Mouse (Mus musculus) MEL (cell line): Measurements from ENCODE around the gene Rnase10. TPM values are rescaled to one million over a fixed set of nuclear protein-coding genes. Genes with fewer than 3 reads are reported as not detected.

Experiments used
- DNase-seq: peaks from one replicate; pipeline ENCODE4 v3.0.0; 2011; ENCODE audit warnings: low read depth, low spot score
- H3K27ac ChIP-seq: 2 replicates; pipeline ENCODE4 v1.5.1; 2012; ENCODE audit warnings: low read depth, mild to moderate bottlenecking, control low read depth, low read length, moderate library complexity; ENCODE audit not compliant: control insufficient read depth
- H3K27me3 ChIP-seq, 2 experiments: fragments of 150-350 bp in 1 of 2; sonication (generic) in 1 of 2; 2 replicates each; pipeline ENCODE4 v1.6.1; 2012; ENCODE audit warnings: low read length in 2 of 2, mild to moderate bottlenecking in 2 of 2, improper control_type of control experiment in 1 of 2, moderate library complexity in 1 of 2; ENCODE audit not compliant: insufficient read depth in 2 of 2, control insufficient read depth in 1 of 2
- H3K36me3 ChIP-seq, 2 experiments: 2 replicates each; pipeline ENCODE4 v1.6.1; 2012 to 2014; ENCODE audit warnings: low read length in 2 of 2, improper control_type of control experiment in 1 of 2, inconsistent platforms in 1 of 2, mild to moderate bottlenecking in 1 of 2; ENCODE audit not compliant: insufficient read depth in 2 of 2, control insufficient read depth in 1 of 2
- H3K4me1 ChIP-seq, 2 experiments: fragments of 150-350 bp in 1 of 2; sonication (generic) in 1 of 2; 2 replicates each; pipeline ENCODE4 v1.6.1; 2012; ENCODE audit warnings: low read length in 2 of 2, improper control_type of control experiment in 1 of 2, mild to moderate bottlenecking in 1 of 2; ENCODE audit not compliant: insufficient read depth in 2 of 2, control insufficient read depth in 1 of 2
- H3K4me3 ChIP-seq, 2 experiments: fragments of 150-350 bp in 1 of 2; sonication (generic) in 1 of 2; 2 replicates each; pipeline ENCODE4 v1.5.1; 2012; ENCODE audit warnings: low read depth in 2 of 2, low read length in 2 of 2, mild to moderate bottlenecking in 2 of 2, moderate library complexity in 2 of 2, control low read depth in 1 of 2, improper control_type of control experiment in 1 of 2; ENCODE audit not compliant: control insufficient read depth in 1 of 2, insufficient read depth in 1 of 2
- H3K79me2 ChIP-seq: 2 replicates; pipeline ENCODE4 v1.6.1; 2012; ENCODE audit warnings: mild to moderate bottlenecking, low read length, moderate library complexity; ENCODE audit not compliant: control insufficient read depth, poor library complexity, insufficient read depth
- H3K9ac ChIP-seq: 2 replicates; pipeline ENCODE4 v1.6.1; 2012; ENCODE audit warnings: low read depth, mild to moderate bottlenecking, control low read depth, low read length, moderate library complexity; ENCODE audit not compliant: control insufficient read depth, poor library complexity, severe bottlenecking
- H3K9me3 ChIP-seq: fragments of 150-350 bp; sonication (generic); replicated peaks from 2 replicates; pipeline ENCODE4 v1.6.1; 2012; ENCODE audit warnings: mild to moderate bottlenecking, low read length, improper control_type of control experiment, moderate library complexity; ENCODE audit not compliant: insufficient read depth
- BHLHE40 ChIP-seq: IDR thresholded peaks from 2 replicates; pipeline ENCODE4 v1.6.1; 2012; ENCODE audit warnings: low read depth, mild to moderate bottlenecking, inconsistent platforms, low read length, improper control_type of control experiment, borderline replicate concordance
- CHD1 ChIP-seq: IDR thresholded peaks from 2 replicates; pipeline ENCODE4 v1.6.1; 2012; ENCODE audit warnings: low read depth, mild to moderate bottlenecking, inconsistent platforms, low read length, improper control_type of control experiment
- CTCF ChIP-seq, 3 experiments: IDR thresholded peaks in 2 of 3; conservative IDR thresholded peaks in 1 of 3; 2 replicates each; pipeline ENCODE4 v1.5.1; 2011 to 2012; ENCODE audit warnings: low read length in 3 of 3, low read depth in 2 of 3, mild to moderate bottlenecking in 2 of 3, improper control_type of control experiment in 1 of 3, inconsistent platforms in 1 of 3, mixed read lengths in 1 of 3, moderate library complexity in 1 of 3; ENCODE audit not compliant: control insufficient read depth in 1 of 3, insufficient read depth in 1 of 3, poor library complexity in 1 of 3, severe bottlenecking in 1 of 3
- ELF1 ChIP-seq: IDR thresholded peaks from 2 replicates; pipeline ENCODE4 v1.6.1; 2014; ENCODE audit warnings: low read depth, mild to moderate bottlenecking, inconsistent platforms, low read length, improper control_type of control experiment, moderate library complexity
- EP300 ChIP-seq, 2 experiments: IDR thresholded peaks; 2 replicates each; pipeline ENCODE4 v1.6.1; 2011; ENCODE audit warnings: improper control_type of control experiment in 2 of 2, low read length in 2 of 2, low read depth in 1 of 2, mild to moderate bottlenecking in 1 of 2
- ETS1 ChIP-seq: IDR thresholded peaks from 2 replicates; pipeline ENCODE4 v1.6.1; 2012; ENCODE audit warnings: low read depth, mild to moderate bottlenecking, inconsistent platforms, low read length, improper control_type of control experiment, moderate library complexity
- GABPA ChIP-seq: IDR thresholded peaks from 2 replicates; pipeline ENCODE4 v1.6.1; 2012; ENCODE audit warnings: low read depth, mild to moderate bottlenecking, inconsistent platforms, low read length, improper control_type of control experiment, moderate library complexity
- GATA1 ChIP-seq: IDR thresholded peaks from 2 replicates; pipeline ENCODE4 v1.6.1; 2011; ENCODE audit warnings: low read depth, low read length, improper control_type of control experiment
- KAT2A ChIP-seq: conservative IDR thresholded peaks from 2 replicates; pipeline ENCODE4 v1.6.1; 2012; ENCODE audit warnings: low read depth, low read length, improper control_type of control experiment, inconsistent platforms
- MAFK ChIP-seq: IDR thresholded peaks from 2 replicates; pipeline ENCODE4 v1.6.1; 2011; ENCODE audit warnings: low read depth, mild to moderate bottlenecking, low read length, improper control_type of control experiment, borderline replicate concordance
- MAZ ChIP-seq: IDR thresholded peaks from 2 replicates; pipeline ENCODE4 v1.6.1; 2012; ENCODE audit warnings: low read depth, mild to moderate bottlenecking, inconsistent platforms, low read length, improper control_type of control experiment
- MXI1 ChIP-seq: IDR thresholded peaks from 2 replicates; pipeline ENCODE4 v1.6.1; 2011; ENCODE audit warnings: mild to moderate bottlenecking, low read depth, low read length, improper control_type of control experiment
- MYB ChIP-seq: IDR thresholded peaks from 2 replicates; pipeline ENCODE4 v1.6.1; 2011; ENCODE audit warnings: mild to moderate bottlenecking, low read depth, low read length, improper control_type of control experiment
- MYC ChIP-seq: IDR thresholded peaks from 2 replicates; pipeline ENCODE4 v1.6.1; 2011; ENCODE audit warnings: low read depth, mild to moderate bottlenecking, low read length, improper control_type of control experiment, moderate library complexity
- POLR2A ChIP-seq, 2 experiments: IDR thresholded peaks; 2 replicates each; pipeline ENCODE4 v1.6.1; 2011 to 2012; ENCODE audit warnings: low read length in 2 of 2, mild to moderate bottlenecking in 2 of 2, control low read depth in 1 of 2, improper control_type of control experiment in 1 of 2, low read depth in 1 of 2, moderate library complexity in 1 of 2; ENCODE audit not compliant: control insufficient read depth in 1 of 2, insufficient read depth in 1 of 2, poor library complexity in 1 of 2
- POLR2AphosphoS2 ChIP-seq: IDR thresholded peaks from 2 replicates; pipeline ENCODE4 v1.6.1; 2011; ENCODE audit warnings: low read length, improper control_type of control experiment
- POLR2AphosphoS5 ChIP-seq: IDR thresholded peaks from 2 replicates; pipeline ENCODE4 v1.6.1; 2012; ENCODE audit warnings: low read depth, borderline replicate concordance, mild to moderate bottlenecking, inconsistent platforms, low read length, moderate library complexity, mixed read lengths
- RAD21 ChIP-seq: IDR thresholded peaks from 2 replicates; pipeline ENCODE4 v1.6.1; 2011; ENCODE audit warnings: mild to moderate bottlenecking, low read depth, low read length, improper control_type of control experiment
- SIN3A ChIP-seq: IDR thresholded peaks from 2 replicates; pipeline ENCODE4 v1.6.1; 2012; ENCODE audit warnings: low read length, improper control_type of control experiment, inconsistent platforms
- SMC3 ChIP-seq: IDR thresholded peaks from 2 replicates; pipeline ENCODE4 v1.6.1; 2011; ENCODE audit warnings: low read depth, low read length, improper control_type of control experiment
- TAL1 ChIP-seq: IDR thresholded peaks from 2 replicates; pipeline ENCODE4 v1.6.1; 2012; ENCODE audit warnings: mild to moderate bottlenecking, inconsistent platforms, low read length, moderate library complexity, mixed read lengths
- TBP ChIP-seq: IDR thresholded peaks from 2 replicates; pipeline ENCODE4 v1.8.0; 2011; ENCODE audit warnings: low read depth, low read length, improper control_type of control experiment
- TCF12 ChIP-seq: IDR thresholded peaks from 2 replicates; pipeline ENCODE4 v1.6.1; 2014; ENCODE audit warnings: low read depth, mild to moderate bottlenecking, inconsistent platforms, low read length, improper control_type of control experiment, moderate library complexity
- UBTF ChIP-seq: IDR thresholded peaks from 2 replicates; pipeline ENCODE4 v1.6.1; 2012; ENCODE audit warnings: low read depth, mild to moderate bottlenecking, inconsistent platforms, low read length, improper control_type of control experiment, moderate library complexity, borderline replicate concordance; ENCODE audit not compliant: insufficient read depth
- USF1 ChIP-seq: IDR thresholded peaks from 2 replicates; pipeline ENCODE4 v1.6.1; 2014; ENCODE audit warnings: low read depth, mild to moderate bottlenecking, inconsistent platforms, low read length, improper control_type of control experiment, moderate library complexity
- USF2 ChIP-seq, 2 experiments: IDR thresholded peaks; 2 replicates each; pipeline ENCODE4 v1.6.1; 2011 to 2012; ENCODE audit warnings: improper control_type of control experiment in 2 of 2, low read length in 2 of 2, borderline replicate concordance in 1 of 2, inconsistent platforms in 1 of 2, low read depth in 1 of 2, mild to moderate bottlenecking in 1 of 2; ENCODE audit not compliant: insufficient read depth in 1 of 2
- ZC3H11A ChIP-seq: IDR thresholded peaks from 2 replicates; pipeline ENCODE4 v1.6.1; 2012; ENCODE audit warnings: low read depth, mild to moderate bottlenecking, inconsistent platforms, low read length, improper control_type of control experiment
- ZKSCAN1 ChIP-seq: IDR thresholded peaks from 2 replicates; pipeline ENCODE4 v1.6.1; 2012; ENCODE audit warnings: low read depth, mild to moderate bottlenecking, inconsistent platforms, low read length, improper control_type of control experiment, moderate library complexity
- ZMIZ1 ChIP-seq: IDR thresholded peaks from 2 replicates; pipeline ENCODE4 v1.6.1; 2012; ENCODE audit warnings: low read depth, mild to moderate bottlenecking, inconsistent platforms, low read length, improper control_type of control experiment, moderate library complexity
- polyA plus RNA-seq, 2 experiments: library from polyadenylated mRNA; stranded (reverse) in 1 of 2; unstranded in 1 of 2; fragments of >175 nt in 1 of 2; fragments of >200 nt in 1 of 2; gene quantifications; 2 replicates each; pipeline versions ENCODE4 v1.2.1 to v1.2.4; 2012; ENCODE audit warnings: low replicate concordance in 2 of 2, low read depth in 1 of 2; ENCODE audit not compliant: insufficient read length in 2 of 2, insufficient read depth in 1 of 2, missing spikeins in 1 of 2
- total RNA-seq: library from RNA; depleted of rRNA; stranded (reverse); fragments of 300-350 nt; gene quantifications from 2 replicates; pipeline ENCODE4 v1.2.3, GENCODE M21; 2012

The Rnase10 gene
- total and polyA plus RNA-seq, 3 experiments, result not detected

DNA sequence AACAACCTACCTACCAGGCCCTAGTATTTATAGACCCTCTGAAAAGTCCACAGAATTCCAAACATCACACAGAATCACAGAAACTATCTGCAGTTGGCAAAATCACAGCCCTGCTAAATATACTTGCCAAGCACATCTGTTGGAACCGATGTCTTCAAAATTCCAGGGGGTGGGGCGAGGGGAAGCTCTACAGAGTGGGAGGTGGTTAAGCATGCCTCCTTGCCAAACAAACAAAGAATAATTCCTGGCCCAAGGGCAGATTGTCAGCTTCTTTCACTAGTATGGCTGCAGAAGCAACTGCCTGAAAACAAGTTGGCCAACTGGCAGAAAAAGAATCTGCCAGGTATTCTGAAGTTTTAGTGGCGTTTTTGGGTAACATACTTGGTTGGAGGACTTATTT is 9.7 kb downstream of the Rnase10 start:
- Histone ChIP-seq H3K9ac (no peak overlapping the region), H3K27ac (no peak overlapping the region), H3K36me3 (no peaks in the 10 kb centered on the region), H3K9me3 (no peaks in the 10 kb centered on the region), H3K27me3 (no peaks in the 10 kb centered on the region), H3K4me1 (no peaks in the 10 kb centered on the region), H3K79me2 (no peaks in the 10 kb centered on the region), H3K4me3 (no peak overlapping the region)
- DNase-seq, result no peak
- TF ChIP-seq MAZ (no peak), ELF1 (no peak), SIN3A (no peak), CHD1 (no peak), GABPA (no peak), POLR2AphosphoS2 (no peak), TAL1 (no peak), TCF12 (no peak), UBTF (no peak), MYB (no peak), POLR2AphosphoS5 (no peak), ZKSCAN1 (no peak), USF2 (IDR thresholded peaks at IDR 0.05; ENCODE audit: borderline replicate concordance in 1 of 2, insufficient read depth in 1 of 2, low read depth in 1 of 2, low read length in 2 of 2) (no peak), MAFK (no peak), POLR2A (IDR thresholded peaks at IDR 0.05; ENCODE audit: control insufficient read depth in 1 of 2, insufficient read depth in 1 of 2, low read depth in 1 of 2, low read length in 2 of 2, poor library complexity in 1 of 2) (no peak), EP300 (IDR thresholded peaks at IDR 0.05; ENCODE audit: low read depth in 1 of 2, low read length in 2 of 2) (no peak)

DNA sequence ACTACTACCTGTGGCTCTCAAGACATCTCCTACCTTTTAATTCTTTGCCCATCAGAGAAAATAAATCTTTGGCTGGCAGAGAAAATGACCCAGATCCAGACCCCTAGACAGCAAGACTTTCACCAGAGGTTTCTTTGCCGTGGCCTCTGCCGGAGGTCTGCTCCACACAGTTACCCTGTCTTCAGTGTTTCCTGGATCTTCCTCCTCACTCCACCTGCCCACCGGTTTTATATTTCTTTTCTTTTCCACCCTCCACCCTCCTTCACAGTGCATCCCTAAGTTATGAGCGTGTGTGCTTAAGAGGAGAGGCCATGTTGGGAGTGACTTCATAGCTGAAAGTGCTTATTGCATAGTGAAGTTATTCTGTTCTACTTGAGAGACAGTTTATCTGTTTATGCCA is 15.9 kb downstream of the Rnase10 start:
- H3K27me3 ChIP-seq, result no peaks in the 10 kb centered on the region
- no peak for TF ChIP-seq USF1
- no peak for TF ChIP-seq ZKSCAN1
- TF ChIP-seq SMC3, result no peak
- no peak for TF ChIP-seq ETS1
- no peak for TF ChIP-seq SIN3A
- TF ChIP-seq UBTF, result no peak
- no peak for TF ChIP-seq ZMIZ1
- TF ChIP-seq MYC, result no peak
- no peak for TF ChIP-seq MYB
- TF ChIP-seq RAD21, result no peak
- TF ChIP-seq CTCF (IDR thresholded peaks at IDR 0.05 in 2 of 3, conservative IDR thresholded peaks at IDR 0.05 in 1 of 3; ENCODE audit: control insufficient read depth in 1 of 3, insufficient read depth in 1 of 3, low read depth in 2 of 3, low read length in 3 of 3, poor library complexity in 1 of 3, severe bottlenecking in 1 of 3), result no peak
- no peak for TF ChIP-seq TBP
- no peak for TF ChIP-seq MAZ
- no peak for TF ChIP-seq GATA1
- TF ChIP-seq MXI1, result no peak
- TF ChIP-seq ZC3H11A, result no peak
- no peak for TF ChIP-seq GABPA
- TF ChIP-seq POLR2A (IDR thresholded peaks at IDR 0.05; ENCODE audit: control insufficient read depth in 1 of 2, insufficient read depth in 1 of 2, low read depth in 1 of 2, low read length in 2 of 2, poor library complexity in 1 of 2), result no peak
- TF ChIP-seq KAT2A, result no peak
- TF ChIP-seq BHLHE40, result no peak
- H3K27ac ChIP-seq, result no peak overlapping the region
- H3K9ac ChIP-seq, result no peak overlapping the region
- peaks cover 0 to 4% of the 10 kb centered on the region in 2 experiments; a peak in 1 of 4 replicates for H3K4me1 ChIP-seq
- no peaks in the 10 kb centered on the region for H3K36me3 ChIP-seq
- no peak overlapping the region for H3K4me3 ChIP-seq
- no peaks in the 10 kb centered on the region for H3K9me3 ChIP-seq
- H3K79me2 ChIP-seq, result no peaks in the 10 kb centered on the region
- no peak for DNase-seq
